Mouse (Mus musculus): ENCODE data around the gene Itga9. TPM values are rescaled to one million over a fixed set of nuclear protein-coding genes. Genes with fewer than 3 reads are reported as not detected.

Gene Itga9
- total and polyA plus RNA-seq, 2 experiments from 2014 or later: 10.7 to 61.5 TPM

DNA sequence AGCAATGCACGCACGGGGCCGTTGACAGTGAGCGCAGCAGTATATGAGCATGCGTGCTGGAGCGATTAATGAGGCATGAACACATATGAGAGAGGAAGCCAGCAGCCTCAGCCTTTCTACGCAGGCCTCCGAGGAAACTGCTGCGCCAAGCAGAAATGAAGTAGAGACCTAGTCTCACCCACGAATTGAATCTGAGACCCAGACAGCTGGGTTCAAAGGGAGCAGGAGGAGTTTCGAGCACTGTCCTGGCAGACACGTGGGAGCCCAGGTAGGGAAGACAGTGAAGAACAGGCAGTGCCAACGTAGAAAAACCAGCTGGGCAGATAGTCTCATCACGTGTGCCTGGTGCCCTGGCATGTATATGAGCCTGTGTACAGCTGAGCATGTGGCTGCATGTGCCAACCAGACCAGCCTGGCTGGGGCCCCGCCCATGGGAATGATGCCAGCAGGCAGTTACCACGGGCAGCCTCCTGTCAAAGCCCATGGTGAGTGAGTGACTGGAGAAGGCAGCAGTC, 313.2 kb downstream of the Itga9 start:
- DNase-seq (ENCODE audit: low spot score): no peak
- Histone ChIP-seq H3K4me3 (ENCODE audit: low read depth, low read length) (no peak overlapping the region), H3K9me3 (replicated peaks; ENCODE audit: control insufficient read depth, low read length) (no peaks in the 10 kb centered on the region), H3K4me2 (ENCODE audit: low read depth, low read length) (no peak overlapping the region), H3K4me1 (ENCODE audit: control insufficient read depth, insufficient read depth) (peaks cover 4% of the 10 kb centered on the region; the same call in 1 of the 2 replicates), H3K27ac (ENCODE audit: low read depth) (no peak overlapping the region), H3K36me3 (replicated peaks; ENCODE audit: control insufficient read depth, insufficient read depth, low read length) (no peaks in the 10 kb centered on the region), H3K9ac (replicated peaks; ENCODE audit: low read depth, low read length) (no peak overlapping the region), H3K27me3 (ENCODE audit: control insufficient read depth, insufficient read depth, low read length) (no peaks in the 10 kb centered on the region)
- no peak for TF ChIP-seq EP300 (IDR thresholded peaks at IDR 0.05; ENCODE audit: low read depth)
- ATAC-seq (ENCODE audit: insufficient read depth, low read depth): no peak
- WGBS: 69% methylated on average over 16 of the region's 16 CpGs

DNA sequence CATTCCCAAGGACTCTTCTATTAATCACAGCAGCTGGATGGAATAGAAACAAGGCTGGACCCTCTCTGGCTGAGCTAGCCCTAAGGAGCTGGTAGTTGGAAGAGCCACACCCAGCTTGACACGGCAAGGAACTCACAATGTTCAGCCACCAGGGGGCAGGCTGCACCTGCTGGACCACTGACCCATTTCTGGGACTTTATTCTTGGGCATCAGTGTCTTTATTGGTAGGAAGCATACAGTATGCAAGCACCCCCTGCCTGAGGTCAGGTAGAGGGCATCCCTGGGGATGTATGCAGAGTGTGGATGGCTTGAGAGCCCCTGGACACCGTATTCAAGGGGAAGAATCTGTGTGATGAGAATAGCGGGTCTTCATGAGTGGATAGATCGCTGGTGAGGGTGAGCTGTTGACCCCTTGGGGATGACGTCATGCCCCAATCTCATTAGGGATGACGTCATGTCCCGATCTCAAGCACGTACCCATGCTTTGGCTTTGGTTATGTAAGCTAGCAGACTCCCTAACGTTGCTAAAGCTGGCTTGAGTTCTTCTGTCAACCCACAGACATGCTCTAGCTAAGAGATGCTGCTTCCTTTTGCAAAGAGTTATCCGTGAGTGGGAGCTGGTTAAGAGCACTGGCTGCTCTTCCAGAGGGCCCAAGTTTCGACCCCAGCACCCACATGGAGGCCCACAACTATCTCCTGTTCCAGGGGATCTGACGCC, 314.5 kb downstream of the Itga9 start:
- Histone ChIP-seq H3K9ac (replicated peaks; ENCODE audit: low read depth, low read length) (no peak overlapping the region), H3K36me3 (replicated peaks; ENCODE audit: control insufficient read depth, insufficient read depth, low read length) (no peaks in the 10 kb centered on the region), H3K9me3 (replicated peaks; ENCODE audit: control insufficient read depth, low read length) (no peaks in the 10 kb centered on the region), H3K4me3 (ENCODE audit: low read depth, low read length) (no peak overlapping the region), H3K4me2 (ENCODE audit: low read depth, low read length) (no peak overlapping the region), H3K4me1 (ENCODE audit: control insufficient read depth, insufficient read depth) (peaks cover 7% of the 10 kb centered on the region; the same call in 1 of the 2 replicates), H3K27me3 (ENCODE audit: control insufficient read depth, insufficient read depth, low read length) (no peaks in the 10 kb centered on the region), H3K27ac (ENCODE audit: low read depth) (no peak overlapping the region)
- ATAC-seq (ENCODE audit: insufficient read depth, low read depth) (peak; percentile 24), DNase-seq (ENCODE audit: low spot score) (peak; percentile 82)
- WGBS: 26% methylated on average over 12 of the region's 12 CpGs
- TF ChIP-seq CTCF (IDR thresholded peaks at IDR 0.05; ENCODE audit: low read depth) (peak; percentile 97), EP300 (IDR thresholded peaks at IDR 0.05; ENCODE audit: low read depth) (no peak)

DNA sequence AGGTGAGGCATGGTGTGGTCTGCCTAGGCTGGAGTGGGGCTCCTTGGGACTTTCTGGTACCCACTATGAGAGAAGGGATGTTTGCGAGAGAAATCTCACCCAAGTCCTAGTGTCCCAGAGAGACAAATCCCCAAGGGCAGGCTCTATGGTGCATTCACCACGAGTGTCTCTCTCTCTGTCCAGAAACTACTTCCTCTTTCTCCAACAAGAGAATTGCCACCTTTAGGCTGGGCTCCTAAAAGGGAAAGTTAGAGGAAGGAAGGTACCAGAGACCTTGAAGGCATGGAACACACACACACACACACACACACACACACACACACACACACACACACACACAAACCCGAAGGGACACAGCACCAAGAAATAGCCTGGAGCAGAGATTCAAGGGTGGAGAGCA, 315.4 kb downstream of the Itga9 start:
- no peak overlapping the region for H3K9ac ChIP-seq (replicated peaks; ENCODE audit: low read depth, low read length)
- no peak overlapping the region for H3K27ac ChIP-seq (ENCODE audit: low read depth)
- H3K36me3 ChIP-seq (replicated peaks; ENCODE audit: control insufficient read depth, insufficient read depth, low read length): no peaks in the 10 kb centered on the region
- ATAC-seq (ENCODE audit: insufficient read depth, low read depth): no peak
- H3K4me1 ChIP-seq (ENCODE audit: control insufficient read depth, insufficient read depth): peaks cover 7% of the 10 kb centered on the region; the same call in 1 of the 2 replicates
- no peaks in the 10 kb centered on the region for H3K27me3 ChIP-seq (ENCODE audit: control insufficient read depth, insufficient read depth, low read length)
- DNase-seq (ENCODE audit: low spot score): no peak
- no peaks in the 10 kb centered on the region for H3K9me3 ChIP-seq (replicated peaks; ENCODE audit: control insufficient read depth, low read length)
- 65% methylated on average over 2 of the region's 3 CpGs for WGBS
- H3K4me2 ChIP-seq (ENCODE audit: low read depth, low read length): no peak overlapping the region
- no peak for TF ChIP-seq EP300 (IDR thresholded peaks at IDR 0.05; ENCODE audit: low read depth)
- TF ChIP-seq CTCF (IDR thresholded peaks at IDR 0.05; ENCODE audit: low read depth): no peak
- no peak overlapping the region for H3K4me3 ChIP-seq (ENCODE audit: low read depth, low read length)

DNA sequence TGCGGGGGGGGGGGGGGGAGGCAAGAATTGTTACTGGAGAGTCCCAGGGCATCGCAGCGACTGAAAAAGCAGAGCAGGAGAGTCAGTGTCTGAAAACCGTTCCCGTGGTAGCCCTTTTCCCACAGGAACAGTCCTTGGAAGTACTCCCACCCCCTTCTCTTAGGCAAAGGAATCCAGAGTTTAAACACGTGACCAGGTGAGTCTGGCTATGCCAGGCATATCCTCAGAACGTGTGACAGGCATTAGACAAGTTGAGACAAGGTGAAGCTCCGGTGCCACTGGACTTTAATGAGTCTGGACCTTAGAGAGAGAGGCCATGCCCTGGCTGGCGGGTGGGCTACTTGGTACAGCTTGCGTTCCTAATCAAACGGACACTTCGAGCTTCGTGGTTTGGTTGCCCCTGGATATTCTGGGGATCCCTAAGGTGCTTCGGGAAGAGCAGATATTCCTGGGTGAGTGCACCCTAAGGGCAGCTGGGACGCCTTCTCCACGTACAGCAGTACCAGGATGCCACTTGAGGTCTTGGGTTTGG, 318.1 kb downstream of the Itga9 start:
- Histone ChIP-seq H3K4me1 (ENCODE audit: control insufficient read depth, insufficient read depth) (peaks cover 7% of the 10 kb centered on the region; the same call in 1 of the 2 replicates), H3K27ac (ENCODE audit: low read depth) (no peak overlapping the region)

DNA sequence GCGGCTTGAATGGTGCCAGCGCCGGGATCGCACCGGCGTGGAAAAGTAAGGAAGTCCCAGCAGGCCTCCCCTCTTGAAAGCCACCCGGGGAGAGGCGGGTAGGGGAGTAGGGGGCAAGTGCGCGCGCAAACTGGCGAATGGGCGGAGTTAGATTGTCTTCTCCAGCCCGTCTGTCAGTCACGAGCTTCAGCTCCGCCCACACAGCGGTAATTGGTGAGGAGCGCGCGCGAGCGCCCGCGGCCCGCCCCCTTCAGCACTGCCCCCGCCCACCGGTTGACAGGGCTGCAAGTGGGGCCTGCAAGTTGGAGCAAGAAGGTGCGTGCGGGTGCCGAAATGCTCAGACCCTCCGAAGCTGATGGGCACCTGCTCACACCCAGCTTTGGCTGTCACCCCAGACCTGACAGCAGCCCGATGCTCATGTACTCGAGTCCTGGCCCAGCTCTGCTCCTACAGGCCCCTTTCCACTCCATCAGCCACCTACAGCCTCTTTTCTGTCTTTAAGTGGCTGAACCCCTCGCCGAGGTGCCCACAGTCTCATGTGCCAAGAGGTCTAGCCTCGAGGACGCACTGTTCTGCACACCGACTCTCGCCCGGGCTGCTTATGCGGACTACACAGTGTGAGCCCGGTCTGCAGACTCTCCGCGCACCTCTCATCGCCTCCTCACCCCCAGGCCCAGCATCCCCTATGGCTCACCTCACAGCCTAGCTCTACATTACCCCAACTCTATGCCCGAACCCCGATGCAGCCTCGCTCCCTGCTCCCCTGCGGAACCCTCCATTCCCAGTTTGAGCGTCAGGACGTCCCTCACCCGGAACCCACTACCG, 319.0 kb downstream of the Itga9 start:
- TF ChIP-seq EP300 (IDR thresholded peaks at IDR 0.05; ENCODE audit: low read depth): no peak
- no peak for TF ChIP-seq CTCF (IDR thresholded peaks at IDR 0.05; ENCODE audit: low read depth)
- DNase-seq (ENCODE audit: low spot score): peak; percentile 95
- Histone ChIP-seq H3K9me3 (replicated peaks; ENCODE audit: control insufficient read depth, low read length) (no peaks in the 10 kb centered on the region), H3K4me1 (ENCODE audit: control insufficient read depth, insufficient read depth) (peaks cover 7% of the 10 kb centered on the region; the same call in 1 of the 2 replicates), H3K9ac (replicated peaks; ENCODE audit: low read depth, low read length) (peak overlapping the region; percentile 68), H3K4me2 (ENCODE audit: low read depth, low read length) (peak overlapping the region; percentile 93), H3K36me3 (replicated peaks; ENCODE audit: control insufficient read depth, insufficient read depth, low read length) (no peaks in the 10 kb centered on the region), H3K27ac (ENCODE audit: low read depth) (peak overlapping the region; percentile 68), H3K4me3 (ENCODE audit: low read depth, low read length) (peak overlapping the region; percentile 81), H3K27me3 (ENCODE audit: control insufficient read depth, insufficient read depth, low read length) (no peaks in the 10 kb centered on the region)
- WGBS: under 1% methylated on average over 52 of the region's 53 CpGs
- ATAC-seq (ENCODE audit: insufficient read depth, low read depth): peak; percentile 90

More for the DNA sequence above, 318.1 kb downstream of the Itga9 start:
- Histone ChIP-seq H3K9ac (replicated peaks; ENCODE audit: low read depth, low read length) (peak overlapping the region; percentile 68), H3K4me2 (ENCODE audit: low read depth, low read length) (peak overlapping the region; percentile 93), H3K27me3 (ENCODE audit: control insufficient read depth, insufficient read depth, low read length) (no peaks in the 10 kb centered on the region), H3K36me3 (replicated peaks; ENCODE audit: control insufficient read depth, insufficient read depth, low read length) (no peaks in the 10 kb centered on the region), H3K9me3 (replicated peaks; ENCODE audit: control insufficient read depth, low read length) (no peaks in the 10 kb centered on the region), H3K4me3 (ENCODE audit: low read depth, low read length) (peak overlapping the region; percentile 81)
- TF ChIP-seq EP300 (IDR thresholded peaks at IDR 0.05; ENCODE audit: low read depth): no peak
- TF ChIP-seq CTCF (IDR thresholded peaks at IDR 0.05; ENCODE audit: low read depth): no peak
- ATAC-seq (ENCODE audit: insufficient read depth, low read depth) (no peak), DNase-seq (ENCODE audit: low spot score) (no peak)
- 19% methylated on average over 16 of the region's 16 CpGs for WGBS

All from heart, postnatal 0 days (tissue).